Mouse (Mus musculus) effector memory CD4-positive, alpha-beta T cell, adult 7 months (primary cell): ENCODE results near the gene Mnx1. TPM values are rescaled to one million over a fixed set of nuclear protein-coding genes. Genes with fewer than 3 reads are reported as not detected.

Source experiments
- polyA plus RNA-seq: library from polyadenylated mRNA; unstranded; fragments of 100-300 nt; shearing (Covaris generic); gene quantifications from one replicate; pipeline ENCODE4 v1.2.1, GENCODE M21; 2017

Gene Mnx1
- not detected for polyA plus RNA-seq

GRCm38 (mm10) chr5:29478208-29479197, at the start of gene Mnx1:
Gene Mnx1 (minus strand): TSS chr5:29478470.

GRCm38 (mm10) chr5:29434228-29434871, 43.9 kb downstream of the Mnx1 start, which contains the start of gene Nom1:
Gene Nom1 (plus strand): TSS chr5:29434664.

Other genes with a start within 250 kb of the Mnx1 start
- 2.8 TPM for gene Lmbr1, start 100.1 kb downstream of the Mnx1 start, polyA plus RNA-seq
- gene Nom1, start 43.8 kb downstream of the Mnx1 start, polyA plus RNA-seq = 35.5 TPM
- gene Ube3c, start 90.8 kb upstream of the Mnx1 start, polyA plus RNA-seq = 47.8 TPM